Mouse (Mus musculus): ENCODE data around the gene Serpina3a.

The Serpina3a gene

DNA sequence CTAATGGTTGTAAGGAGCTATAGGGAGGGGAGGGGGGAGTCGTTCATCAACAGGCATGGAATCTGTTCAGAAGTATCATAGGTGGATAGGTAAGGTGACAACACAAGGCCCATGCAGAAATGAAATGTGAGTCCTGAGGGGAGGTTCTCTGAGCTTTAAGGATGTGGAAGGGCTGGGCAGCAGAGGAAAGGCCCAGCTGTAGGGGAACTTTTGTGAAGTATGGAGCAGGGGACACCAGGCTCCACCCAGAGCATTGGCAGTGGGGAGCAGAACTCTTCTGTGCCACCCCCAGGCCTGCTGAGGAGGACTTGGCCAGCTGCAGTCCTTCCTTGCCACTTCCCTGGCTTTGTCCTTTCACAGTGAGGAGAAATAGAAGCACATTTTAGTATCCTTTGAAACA is 29.0 kb downstream of the Serpina3a start:
- intact Hi-C loops (cut with DNase I): no loop called here

DNA sequence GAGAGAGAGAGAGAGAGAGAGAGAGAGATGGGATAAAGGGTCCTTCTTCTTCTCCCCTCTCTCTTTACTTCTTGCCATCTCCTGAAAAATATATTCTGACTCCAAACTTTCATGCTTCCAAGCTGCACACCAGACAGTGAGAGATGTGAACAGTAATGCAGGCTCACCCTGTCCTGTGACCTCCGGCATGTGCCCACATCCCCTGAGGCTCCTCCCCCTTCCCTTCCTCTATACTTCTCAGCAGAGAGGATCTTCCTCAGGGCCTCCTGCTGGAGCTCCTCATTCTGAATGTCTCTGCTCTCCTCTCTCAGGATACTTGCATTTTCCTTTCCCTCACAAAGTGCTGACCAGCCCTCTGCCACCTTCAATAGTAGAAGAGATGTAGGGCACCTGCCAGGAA is 29.9 kb downstream of the Serpina3a start:
- intact Hi-C loops (cut with DNase I): no loop called here

DNA sequence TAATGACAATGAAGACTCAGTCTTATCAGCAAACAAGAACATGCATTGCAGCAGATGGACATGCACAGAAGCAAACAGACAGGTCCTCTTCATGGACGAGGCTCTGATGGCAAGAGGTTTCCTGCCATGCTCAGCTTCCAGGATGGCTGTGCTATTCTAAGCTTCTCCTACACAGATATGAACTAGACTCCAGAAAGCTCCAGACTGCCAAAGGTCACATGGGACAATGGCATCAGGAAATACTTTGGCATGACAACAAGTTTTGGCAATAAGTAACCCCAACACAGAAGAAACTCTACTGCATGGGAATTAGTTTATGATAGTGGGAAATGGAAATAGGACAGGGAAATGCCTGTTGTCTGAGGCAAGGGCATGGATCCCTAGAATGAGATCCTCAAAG is 30.8 kb downstream of the Serpina3a start:
- intact Hi-C loops (cut with DNase I): no loop called here

DNA sequence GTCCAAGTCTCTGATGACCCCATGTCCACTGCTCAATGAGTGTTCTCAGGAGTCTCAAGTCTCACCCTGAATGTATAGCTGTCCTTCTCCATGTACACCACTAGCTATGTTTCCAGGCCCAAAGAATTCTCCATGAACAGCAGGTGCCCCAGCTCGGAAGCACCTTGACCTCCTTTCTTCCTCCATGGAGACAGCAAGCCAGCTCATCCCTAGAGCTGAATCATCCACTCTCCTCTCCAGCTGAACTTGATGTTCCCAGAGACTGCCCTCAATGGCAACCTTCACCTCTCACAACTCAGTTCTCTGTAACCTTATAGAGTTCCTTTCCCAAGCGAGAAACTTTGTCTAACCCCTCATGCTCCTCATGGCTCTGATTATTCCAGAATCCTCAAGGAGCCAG is 33.0 kb downstream of the Serpina3a start:
- intact Hi-C loops (cut with DNase I): no loop called here

DNA sequence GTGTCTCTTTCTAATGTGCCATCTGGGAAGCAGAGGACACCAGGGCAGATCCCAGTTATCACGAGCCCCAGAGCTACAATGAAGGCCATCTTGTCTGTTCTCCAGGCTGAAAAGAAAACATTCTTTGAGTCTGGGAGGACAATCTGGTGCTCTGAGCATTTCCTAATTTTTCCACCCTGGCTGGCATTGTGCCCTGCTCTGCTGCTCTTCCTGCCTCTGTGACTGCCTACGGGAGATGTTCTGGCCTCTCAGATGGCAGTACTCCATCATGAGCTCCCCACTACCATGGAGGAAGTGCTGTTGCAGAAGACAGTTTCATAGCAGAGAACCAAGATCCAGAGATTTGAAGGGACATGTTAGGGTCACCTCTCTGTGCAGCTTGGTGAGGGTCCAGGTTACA is 39.5 kb downstream of the Serpina3a start:
- intact Hi-C loops (cut with DNase I): no loop called here

DNA sequence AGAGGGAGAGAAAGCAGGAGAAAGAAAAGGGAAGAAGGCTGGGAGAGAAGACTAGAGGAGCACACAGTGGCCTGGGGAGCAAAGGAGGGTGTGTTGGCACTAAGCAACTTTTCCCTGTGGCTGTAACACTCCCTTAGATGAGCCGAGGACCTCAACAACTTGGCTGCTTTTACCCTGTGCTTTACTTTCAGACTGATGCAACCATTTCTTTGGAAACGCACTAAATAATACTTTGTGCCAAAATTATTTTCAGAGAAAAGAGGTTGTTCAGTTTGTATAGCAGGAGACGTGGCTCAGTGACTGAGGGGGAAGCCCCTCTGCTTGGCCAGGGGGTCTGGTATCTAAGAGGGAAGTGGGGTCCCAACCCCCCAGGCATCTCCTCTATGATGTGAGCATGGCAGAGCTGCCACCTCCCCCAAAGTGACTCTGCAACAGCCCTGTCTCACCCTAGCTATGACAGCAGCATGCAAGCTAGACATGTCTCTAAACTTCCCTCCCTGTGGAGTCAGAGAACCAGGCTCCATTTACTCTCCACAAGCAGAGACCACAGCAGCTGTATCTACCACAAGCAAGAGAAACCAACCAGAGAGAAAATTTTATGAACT is 40.6 kb downstream of the Serpina3a start:
- intact Hi-C loops (cut with DNase I): no loop called here

DNA sequence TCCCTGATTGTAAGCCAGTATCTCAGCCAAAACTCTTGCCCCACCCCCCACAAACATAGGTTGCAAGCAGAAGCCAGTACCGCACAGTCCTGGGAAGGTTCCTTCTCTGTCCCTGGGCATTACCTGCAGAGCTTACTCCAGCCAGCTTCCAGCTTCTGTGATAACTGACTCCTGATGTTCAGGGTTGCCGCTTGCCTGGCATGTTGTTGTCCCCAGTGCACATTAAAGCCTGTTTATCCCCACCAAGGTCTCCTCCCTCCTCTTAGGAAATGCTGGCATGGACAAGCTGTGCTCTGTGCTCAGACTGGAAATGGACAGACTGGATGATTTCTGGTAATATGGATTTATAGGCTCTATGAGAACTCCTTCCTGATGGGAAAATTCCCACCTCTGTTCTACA is 41.1 kb downstream of the Serpina3a start, which contains the start of gene Serpina3c:
TSS of gene Serpina3c (minus strand) at position 215 of the 400 bp plus-strand sequence.
- intact Hi-C loops (cut with DNase I): no loop called here

All from adrenal gland (tissue).